Mouse (Mus musculus) T-helper 17 cell (primary cell): ENCODE data around the gene Tpx2.

Source experiments
- in situ Hi-C, 2 experiments: fragments of 300-600 bp; cut with MboI, MseI; formaldehyde crosslinking; loops; 1 replicate in 1 of 2; 2 replicates in 1 of 2; pipeline ENCODE4 v1.15.1; 2025; ENCODE audit warnings: high pct_unique_total_duplicates in 2 of 2

Gene Tpx2

DNA sequence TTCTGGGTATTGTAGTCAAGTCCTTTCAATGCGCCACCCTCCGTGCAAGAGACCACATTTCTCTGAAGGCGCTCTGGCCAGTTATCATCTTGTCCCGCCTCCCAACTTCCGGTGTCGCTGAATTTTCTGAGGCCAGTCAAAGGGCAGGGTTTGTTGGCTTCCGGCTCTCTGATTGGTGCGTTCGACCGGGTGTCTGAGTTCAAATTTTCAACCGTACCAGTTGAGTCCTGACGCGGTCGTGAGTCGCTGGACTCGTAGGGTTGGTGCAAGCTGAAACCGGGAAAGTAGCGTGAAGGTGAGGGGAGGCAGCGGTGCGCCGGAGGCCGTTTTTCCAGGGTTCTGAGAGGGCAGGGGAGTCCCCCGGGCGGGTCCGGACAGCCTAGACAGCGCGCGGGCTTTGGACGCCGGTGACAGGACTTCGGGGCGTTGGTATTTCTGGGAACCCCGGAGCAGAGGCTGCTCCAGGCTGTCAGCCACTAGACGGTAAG lies at the start of gene Tpx2:
TSS of gene Tpx2 (plus strand) at position 150 of the 488 bp plus-strand sequence.
- in situ Hi-C loops = no loop called here

DNA sequence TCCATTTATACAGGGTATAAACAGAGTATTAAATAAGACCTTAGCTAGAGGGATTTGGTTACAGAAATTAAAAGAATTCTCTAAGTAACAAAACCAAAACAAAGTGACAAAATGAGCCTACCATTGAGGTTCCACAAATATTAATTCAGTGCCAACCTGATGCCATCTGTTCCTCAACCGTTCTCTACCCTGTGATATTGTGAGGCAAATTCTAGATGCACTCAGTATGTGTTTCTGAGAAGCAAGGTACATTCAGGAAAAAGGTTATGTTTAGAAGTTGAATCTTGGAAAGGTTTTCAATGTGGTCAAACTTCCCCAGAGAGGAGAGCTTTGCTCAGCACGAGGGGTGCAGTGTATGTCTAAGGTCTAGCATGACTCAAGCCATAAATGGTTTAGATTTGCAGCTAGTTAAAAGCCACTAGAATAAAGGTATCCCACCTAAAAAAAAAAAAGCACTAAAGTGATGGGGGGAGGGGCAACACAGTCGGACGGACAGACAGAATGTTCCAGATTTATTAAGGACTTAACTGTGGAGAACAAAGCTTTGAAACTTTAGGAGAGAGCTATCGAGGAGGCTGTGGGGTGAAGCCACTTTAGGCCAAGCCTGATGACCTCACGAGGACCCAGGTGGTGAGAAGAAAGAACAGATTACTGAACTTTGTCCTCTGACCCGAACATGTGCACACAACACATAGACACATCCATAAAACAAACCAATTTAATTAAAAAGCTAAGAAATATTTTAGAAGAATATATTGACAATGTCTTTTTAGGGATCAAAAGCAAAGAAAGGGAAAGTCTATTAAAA lies 47.6 kb upstream of the Tpx2 start:
- in situ Hi-C loops = loop anchor here (10.0 to 25.0 kb wide), 3 partner anchors 688 to 1238 kb away; partner anchors contain the start of genes Sdcbp2 (in 1 of the 2) and Srxn1 (in 1 of the 2)

DNA sequence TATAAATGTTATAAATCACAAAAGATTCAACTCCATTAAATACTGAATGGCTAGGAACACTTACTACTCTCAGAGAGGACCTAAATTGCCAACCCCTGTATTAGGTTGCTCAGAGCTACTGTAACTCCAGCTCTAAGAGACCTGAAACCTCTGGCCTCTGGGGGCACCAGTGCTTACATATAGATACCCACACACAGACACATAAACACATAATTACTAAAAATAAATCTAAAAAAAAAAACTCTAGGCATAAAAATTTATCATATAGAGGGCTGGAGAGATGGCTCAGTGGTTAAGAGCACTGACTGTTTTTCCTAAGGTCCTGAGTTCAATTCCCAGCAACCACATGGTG lies 47.0 kb upstream of the Tpx2 start:
- in situ Hi-C loops = loop anchor here in 1 of 2 experiments (10.0 kb wide), 1 partner anchor 1154 kb away; no protein-coding TSS in a partner anchor

DNA sequence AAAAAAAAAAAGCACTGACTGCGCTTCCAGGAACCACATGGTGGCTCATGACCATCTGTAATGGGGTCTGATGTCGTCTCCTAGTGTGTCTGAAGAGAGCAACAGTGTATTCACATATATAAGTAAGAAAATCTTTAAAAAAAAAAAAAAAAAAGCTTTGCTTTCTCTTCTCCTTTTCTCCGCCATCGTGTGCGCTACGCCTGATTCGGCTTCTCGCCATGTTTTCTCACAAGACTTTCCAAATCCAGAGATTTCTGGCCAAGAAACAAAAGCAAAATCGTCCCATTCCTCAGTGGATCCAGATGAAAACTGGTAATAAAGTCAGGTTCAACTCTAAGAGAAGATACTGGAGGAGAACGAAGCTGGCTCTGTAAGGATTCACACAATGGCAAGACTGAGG lies 45.5 kb upstream of the Tpx2 start:
- in situ Hi-C loops = loop anchor here in 1 of 2 experiments (10.0 kb wide), 1 partner anchor 1152 kb away; no protein-coding TSS in a partner anchor

DNA sequence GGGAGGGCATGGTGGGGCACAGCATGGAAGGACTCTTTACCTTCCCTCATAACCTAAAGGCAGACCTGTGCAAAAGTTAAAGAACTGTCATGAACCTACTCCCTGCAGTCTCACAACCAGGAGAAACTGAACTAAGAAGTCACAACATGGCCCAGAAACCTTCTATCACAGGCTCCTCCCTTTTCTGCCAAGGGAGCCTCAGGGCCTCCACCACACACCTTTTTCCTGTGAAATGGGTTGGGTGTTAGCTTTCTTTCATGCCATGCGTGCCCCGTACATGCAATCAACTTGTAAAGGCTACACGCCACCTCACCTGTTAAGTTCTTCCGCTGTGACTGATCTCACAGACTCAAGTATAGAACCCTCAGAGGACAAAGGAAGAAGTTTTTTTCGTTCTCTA lies 44.7 kb upstream of the Tpx2 start:
- in situ Hi-C loops = loop anchor here in 1 of 2 experiments (10.0 kb wide), 1 partner anchor 1152 kb away; no protein-coding TSS in a partner anchor

DNA sequence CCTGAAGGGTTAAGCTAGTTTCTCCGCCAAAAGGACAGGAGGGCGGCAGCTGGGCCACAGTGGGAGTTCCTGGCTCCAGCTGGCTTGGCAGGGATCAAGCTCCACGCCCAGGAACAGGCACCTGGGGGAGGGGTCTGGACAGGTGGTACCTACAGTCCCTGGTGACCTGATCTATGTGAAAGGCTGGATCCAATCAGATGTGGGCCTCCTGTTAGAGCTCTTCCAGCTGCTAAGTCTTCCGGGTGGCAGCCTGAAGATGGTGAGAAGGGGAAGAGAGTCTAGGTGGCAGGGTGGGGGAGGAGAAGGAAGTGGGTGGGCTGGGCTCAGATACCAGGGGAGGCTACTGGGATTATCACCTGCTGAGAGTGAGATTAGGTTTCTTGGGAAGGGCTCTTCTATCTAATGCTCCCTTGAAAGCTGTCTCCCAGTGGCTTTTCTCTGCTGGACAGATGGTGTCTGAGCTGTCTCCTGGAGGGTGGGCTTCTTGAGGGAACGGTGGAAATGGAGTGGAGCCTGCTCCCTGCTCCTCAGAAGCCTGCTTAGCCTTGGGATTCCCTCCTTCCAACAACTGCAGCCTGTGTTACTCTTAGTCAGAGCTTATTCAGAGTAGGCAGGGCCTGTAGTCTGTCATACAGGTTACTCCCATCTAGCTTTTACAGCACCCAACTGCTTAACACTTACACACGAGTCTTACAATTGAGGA lies 43.2 kb upstream of the Tpx2 start:
- in situ Hi-C loops = loop anchor here in 1 of 2 experiments (10.0 kb wide), 1 partner anchor 1150 kb away; no protein-coding TSS in a partner anchor

DNA sequence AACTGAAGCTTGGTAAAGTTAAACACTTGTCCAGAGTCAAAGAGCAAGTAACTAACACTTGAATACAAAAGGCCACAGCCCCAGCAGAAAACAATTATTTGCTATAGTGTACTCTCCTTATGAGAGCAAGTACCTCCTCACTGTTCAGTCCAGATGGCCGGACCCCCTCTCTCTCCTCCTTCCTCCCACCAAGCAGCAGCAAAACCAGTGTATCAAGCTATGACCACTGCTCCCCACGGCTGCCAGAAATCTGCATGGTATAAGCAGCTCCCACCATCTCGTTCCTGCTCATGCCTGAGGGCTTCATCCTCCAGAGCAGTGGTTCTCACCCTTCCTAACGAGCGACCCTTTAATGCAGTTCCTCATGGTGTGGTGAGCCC lies 42.7 kb upstream of the Tpx2 start:
- in situ Hi-C loops = loop anchor here in 1 of 2 experiments (10.0 kb wide), 1 partner anchor 1150 kb away; no protein-coding TSS in a partner anchor

DNA sequence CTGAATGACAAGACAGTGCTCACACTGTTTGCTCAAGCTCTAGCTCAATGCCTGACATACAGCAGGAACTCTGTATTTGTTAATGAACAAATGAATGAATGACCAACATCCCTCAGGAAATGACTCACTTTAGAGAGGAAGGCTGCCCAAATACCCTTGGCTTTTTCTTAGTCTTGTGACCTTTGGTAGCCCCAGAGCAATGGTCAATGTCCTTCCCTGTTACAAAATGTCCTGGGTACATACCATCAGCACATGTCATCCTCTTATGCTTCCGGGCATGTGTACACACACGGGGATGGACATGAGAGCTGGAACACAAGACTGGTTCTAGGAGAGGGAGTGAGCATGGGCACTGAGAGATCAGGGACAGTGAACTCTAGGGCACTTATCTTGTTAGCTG lies 41.7 kb upstream of the Tpx2 start:
- in situ Hi-C loops = loop anchor here in 1 of 2 experiments (10.0 kb wide), 1 partner anchor 1149 kb away; no protein-coding TSS in a partner anchor

DNA sequence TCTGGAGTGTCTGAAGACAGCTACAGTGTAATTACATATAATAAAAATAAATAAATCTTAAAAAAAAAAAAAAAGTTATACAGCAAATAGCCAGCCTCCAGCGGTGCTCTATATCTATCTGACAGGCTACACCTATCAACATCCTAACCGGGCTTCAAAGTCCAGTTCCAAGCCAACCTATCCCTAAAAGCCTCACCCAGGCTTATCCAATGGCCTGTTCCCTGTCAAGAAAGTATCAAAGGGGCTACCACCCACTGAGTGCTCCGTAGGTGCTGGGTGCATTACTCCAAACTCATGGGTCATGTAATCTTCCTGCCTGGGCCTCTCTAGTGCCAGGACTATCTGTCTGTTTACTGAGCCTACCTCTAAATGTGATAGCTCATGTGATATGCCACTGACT lies 39.6 kb upstream of the Tpx2 start:
- in situ Hi-C loops = loop anchor here in 1 of 2 experiments (10.0 kb wide), 1 partner anchor 1147 kb away; no protein-coding TSS in a partner anchor

DNA sequence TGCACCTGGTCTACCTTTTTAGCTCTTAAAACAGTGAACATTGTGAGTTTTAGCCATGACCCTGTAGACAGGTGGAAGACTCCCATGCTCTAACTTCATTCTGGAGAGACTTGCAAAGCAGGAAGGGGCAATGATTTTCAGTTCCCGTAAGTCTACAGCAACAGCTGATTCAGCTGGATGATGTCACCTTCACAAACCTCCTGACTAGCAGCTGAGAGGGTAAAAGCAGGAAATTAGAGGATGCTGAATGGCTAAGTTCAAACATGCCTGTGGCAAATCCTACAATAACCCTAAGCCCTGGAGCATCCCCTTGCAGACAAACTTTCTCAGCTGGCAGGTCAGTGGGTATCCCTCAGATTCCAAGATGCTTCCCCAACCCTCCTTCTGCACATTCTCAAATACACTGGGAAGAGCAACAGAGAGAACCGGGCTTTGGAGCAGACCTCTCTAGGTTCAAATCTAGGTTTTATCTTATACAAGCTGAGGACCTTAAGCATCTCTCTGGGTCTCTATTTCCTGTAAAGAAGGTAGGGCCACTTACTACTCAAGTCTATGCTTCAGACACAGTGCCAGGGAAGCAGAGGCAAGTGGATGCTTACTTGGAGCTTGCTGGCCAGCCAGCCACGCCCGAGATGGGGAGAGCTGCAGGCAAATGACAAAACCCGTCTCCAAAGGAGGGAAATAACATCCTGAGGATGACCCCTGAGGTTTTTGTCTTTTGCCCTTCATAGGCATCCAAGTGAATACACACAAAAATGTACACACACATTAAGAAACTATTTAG lies 37.4 kb upstream of the Tpx2 start:
- in situ Hi-C loops = no loop called here

DNA sequence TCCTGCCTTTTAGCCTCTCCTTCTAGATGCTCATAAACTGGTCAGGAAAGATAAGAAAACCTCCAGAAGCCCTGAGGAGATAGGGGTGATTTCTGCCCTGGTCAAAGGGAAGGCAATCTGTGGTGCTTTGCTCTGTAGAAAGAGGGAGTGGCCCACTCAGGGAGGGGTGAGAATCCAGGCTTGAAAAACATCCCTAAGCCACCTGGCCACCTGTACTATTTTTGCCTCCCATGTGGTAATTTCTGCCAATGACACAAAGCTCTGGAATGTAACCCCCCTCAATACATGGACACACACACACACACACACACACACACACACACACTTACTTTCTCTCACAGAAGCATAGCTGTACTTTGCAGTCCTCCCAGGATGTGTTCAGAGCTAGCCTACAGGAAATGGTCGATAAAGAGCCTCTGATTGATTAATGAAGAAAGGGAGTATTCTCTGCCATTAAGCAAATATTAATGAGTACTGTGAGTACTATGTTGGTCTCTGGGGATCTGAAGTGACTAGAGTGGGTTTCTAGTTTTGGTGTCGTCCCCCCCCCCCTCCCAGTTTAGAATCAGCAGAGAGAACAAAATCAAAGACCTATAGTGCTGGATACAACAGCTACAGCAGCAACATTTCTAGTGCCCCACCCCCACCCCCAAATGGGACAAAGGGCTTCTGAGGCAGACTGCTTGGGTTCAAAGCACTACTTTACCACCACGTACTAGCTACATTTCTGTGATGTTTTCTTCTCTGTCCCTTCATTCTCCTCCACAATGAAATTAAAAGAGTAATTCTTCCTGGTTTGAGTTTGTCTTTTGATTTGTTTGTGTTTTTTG lies 36.2 kb upstream of the Tpx2 start:
- in situ Hi-C loops = no loop called here

DNA sequence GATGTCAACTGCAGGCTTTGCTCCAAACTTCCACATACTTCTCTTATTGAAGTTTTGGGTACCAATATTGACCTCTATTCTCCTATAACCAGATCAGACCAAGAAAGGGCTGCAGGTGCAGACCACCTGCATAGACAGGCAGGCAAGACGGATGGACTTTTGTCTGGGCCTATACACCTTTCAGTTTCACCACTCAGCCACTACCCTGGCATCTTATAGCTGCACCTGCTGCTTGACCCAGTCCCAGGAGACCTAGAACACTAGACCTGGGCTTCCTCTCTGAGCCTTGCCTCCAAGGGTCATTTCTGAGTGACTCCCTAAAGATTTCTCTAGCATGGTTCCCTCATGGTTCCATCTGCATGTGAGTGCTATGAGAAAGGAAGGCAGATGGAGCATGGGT lies 34.5 kb upstream of the Tpx2 start:
- in situ Hi-C loops = no loop called here

DNA sequence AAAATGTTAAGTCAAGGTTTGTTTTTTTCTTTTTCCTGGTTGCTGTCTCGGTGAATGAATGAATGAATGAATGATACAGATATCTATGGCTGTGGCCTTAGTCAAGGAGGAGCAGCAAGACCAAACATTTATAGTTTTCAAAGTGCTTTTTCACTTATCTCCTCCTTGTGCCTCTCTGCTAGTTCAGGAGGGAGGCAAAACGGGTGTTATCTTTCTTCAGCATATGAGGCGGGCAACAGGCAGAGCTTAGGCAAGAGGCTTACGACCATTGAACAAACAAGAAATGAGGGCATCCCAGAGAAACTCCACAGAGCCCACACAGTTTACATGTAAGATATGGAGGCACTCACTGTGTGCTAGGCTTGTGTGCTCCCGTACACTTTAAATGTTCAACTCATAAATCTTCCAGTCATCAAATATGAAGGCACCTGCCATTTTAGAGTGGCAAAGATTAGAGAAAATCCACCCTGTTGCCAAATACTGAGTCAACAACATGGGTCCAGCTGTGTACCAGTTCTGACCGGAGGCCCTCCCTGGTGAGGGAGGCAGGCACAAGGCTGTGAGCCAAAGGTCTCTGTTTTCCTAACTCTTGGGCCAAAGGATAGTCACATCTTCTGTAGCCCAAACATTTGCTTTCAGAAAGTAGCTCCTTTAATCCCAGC lies 33.4 kb upstream of the Tpx2 start:
- in situ Hi-C loops = no loop called here

DNA sequence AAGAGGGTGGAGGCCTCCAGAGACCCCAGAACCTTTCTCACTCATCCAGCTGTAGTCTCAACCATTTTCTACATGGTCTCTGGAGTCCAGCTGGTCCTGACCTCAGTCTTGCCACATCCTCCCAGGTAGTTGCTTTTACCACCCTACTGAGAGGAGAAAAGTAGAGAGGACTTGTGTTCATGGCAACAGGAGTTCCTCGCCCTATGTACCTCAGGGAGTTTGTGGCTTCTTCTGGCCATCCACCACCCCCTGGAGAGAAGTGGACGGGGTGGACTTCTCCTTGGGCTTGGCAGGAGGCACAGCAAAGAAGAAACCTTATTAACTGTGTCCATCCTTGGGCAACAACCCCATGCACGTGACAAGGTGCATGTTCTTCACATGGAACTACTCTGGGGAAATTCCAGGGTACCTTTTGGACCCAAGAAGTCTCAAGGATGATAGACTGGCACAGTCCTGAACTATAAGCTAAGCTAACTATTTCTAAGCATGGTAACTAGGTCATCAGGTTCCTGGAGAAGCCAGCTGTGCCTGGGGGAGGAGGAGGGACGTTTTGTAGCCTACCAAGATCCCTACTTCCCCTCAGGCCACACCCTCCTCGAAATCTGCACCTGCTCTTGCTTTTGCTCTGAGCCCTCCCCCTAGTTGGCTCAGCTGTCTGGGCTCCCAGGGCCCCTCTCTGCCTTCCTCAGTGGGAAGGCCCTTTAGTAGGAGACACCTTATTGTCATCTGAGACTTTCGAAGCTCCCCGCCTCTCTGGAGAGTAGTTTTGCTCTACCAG lies 31.7 kb upstream of the Tpx2 start:
- in situ Hi-C loops = no loop called here

DNA sequence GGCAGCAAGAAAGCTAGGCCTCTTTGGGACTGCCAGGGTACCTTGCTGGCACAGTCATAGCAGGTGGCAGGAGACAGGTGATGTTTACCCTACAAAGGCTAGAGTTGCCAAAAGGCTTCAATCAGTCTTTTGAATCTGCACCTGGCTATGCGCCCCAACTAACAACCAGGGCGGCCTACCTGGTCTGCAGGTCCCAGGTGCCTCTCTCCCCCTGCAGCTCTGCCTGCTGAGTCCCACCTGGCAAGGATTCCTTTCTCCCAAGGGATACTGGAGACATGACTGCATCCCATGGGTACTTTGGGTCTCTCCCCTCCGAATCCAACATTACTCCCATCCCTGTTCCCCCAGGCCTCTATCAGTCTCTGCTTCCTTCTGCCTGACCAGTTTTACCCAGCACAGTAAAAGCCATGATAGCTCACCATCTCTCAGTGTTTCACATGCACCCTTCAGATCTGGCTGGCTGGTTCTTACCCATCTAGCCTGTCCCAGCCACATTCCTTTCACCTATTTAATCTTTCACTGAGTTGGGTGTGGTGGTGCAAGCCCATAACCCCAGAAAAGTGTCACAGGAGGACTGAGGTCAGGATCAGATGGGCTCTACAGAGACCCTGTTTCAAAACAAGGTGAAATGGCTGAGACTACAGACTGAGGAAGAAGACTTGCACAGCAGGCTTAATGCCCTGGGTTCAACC lies 31.0 kb upstream of the Tpx2 start:
- in situ Hi-C loops = no loop called here

DNA sequence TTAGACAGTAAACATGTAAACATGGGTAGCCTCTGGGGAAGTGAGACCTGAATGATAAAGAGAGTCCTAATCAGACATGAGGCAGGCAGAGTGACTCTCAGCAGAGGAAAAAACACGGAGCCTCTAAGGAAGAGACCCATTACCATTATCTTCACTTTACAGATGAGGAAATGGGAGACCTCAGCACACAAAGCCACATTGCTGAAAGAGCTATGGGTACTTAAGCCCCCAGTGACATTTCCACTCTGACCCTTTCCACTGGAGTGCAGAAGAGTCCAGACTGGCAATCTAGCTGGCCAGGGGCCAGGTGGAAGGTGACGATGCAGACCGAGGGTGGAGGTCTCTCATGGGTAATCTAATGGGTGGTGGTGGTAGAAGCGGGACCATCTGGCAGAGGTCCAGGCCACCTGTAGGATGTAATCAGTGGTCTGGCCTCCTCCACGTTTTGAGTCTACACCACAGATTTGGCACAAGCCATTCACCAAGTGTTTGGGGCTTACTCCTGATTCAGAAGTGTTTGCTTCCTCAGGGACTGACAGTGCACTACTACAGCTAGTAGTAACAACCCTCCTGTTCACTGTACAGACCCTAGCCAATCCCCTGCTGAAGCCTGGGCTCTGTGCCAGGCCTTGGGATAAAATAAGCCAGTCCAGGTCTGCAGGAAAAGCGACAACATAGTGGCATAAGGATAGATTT lies 30.0 kb upstream of the Tpx2 start:
- in situ Hi-C loops = no loop called here

DNA sequence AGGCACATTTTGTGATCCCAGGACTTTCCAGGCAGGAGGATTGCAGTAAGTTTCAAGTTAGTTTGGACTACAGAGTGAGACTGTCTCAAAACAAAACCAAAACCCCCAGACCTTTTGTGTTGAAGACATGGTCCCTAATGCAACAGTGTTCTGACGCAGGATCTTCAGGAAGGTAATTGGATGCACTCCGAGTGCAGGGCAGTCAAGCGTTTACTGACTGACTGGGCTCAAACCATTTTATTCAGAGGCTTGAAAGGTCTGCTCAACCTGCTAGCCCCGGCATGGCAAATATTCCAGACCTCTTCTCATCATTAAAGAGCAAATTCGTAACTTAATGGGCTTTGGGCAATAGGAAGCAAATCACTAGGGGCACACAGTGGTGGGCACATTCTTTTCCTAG lies 29.1 kb upstream of the Tpx2 start:
- in situ Hi-C loops = no loop called here

DNA sequence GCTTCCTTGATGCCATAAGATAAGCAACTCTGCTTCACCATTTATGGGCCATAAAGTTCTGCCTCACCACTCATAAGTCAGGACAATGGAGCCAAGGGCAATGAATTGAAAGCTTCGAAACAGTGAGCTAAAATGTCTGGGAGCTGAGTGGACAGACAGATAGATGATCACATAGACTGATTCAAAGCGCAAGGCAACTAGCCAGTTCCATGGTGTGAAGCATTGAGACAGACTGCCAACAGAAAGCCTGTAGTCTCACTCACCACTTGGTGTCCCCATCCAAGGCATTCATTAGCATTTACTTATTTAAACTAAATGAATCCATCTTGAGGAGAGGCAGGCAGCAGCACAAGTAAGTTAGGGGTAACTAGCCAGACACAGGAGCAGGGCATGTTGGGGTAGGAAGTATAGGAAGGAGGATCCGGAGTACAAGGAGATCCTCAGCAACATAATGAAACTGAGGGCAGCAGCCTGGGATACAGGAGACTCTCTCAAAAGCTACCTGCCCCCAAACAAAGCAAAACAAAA lies 28.6 kb upstream of the Tpx2 start:
- in situ Hi-C loops = no loop called here
